Mouse (Mus musculus) lung, embryonic 14.5 days (tissue): Measurements from ENCODE around the gene Rpsa. TPM values are rescaled to one million over a fixed set of nuclear protein-coding genes. Genes with fewer than 3 reads are reported as not detected.

ENCODE experiments used
- ATAC-seq: fragments of 200-750 bp; cut with Nextera tagmentation; 2 replicates; pipeline ENCODE4 v1.8.0; 2017; ENCODE audit warnings: mild to moderate bottlenecking, moderate TSS enrichment, moderate library complexity; ENCODE audit not compliant: insufficient read depth
- DNase-seq: peaks from one replicate; pipeline ENCODE4 v3.0.0-alpha.2; 2015
- H3K27ac ChIP-seq: fragments of 300-500 bp; sonication (generic); 2 replicates; pipeline ENCODE4 v1.5.1; 2014; ENCODE audit warnings: low read depth, mild to moderate bottlenecking, moderate library complexity
- H3K27me3 ChIP-seq: fragments of 300-500 bp; sonication (generic); 2 replicates; pipeline ENCODE4 v1.6.1; 2014; ENCODE audit warnings: low read length, control low read depth; ENCODE audit not compliant: insufficient read depth
- H3K36me3 ChIP-seq: fragments of 300-500 bp; sonication (generic); 2 replicates; pipeline ENCODE4 v1.6.1; 2014; ENCODE audit warnings: control low read depth; ENCODE audit not compliant: insufficient read depth
- H3K4me1 ChIP-seq: fragments of 300-500 bp; sonication (generic); 2 replicates; pipeline ENCODE4 v1.6.1; 2014; ENCODE audit warnings: antibody characterized with exemption, control low read depth; ENCODE audit not compliant: insufficient read depth
- H3K4me2 ChIP-seq: fragments of 300-500 bp; sonication (generic); 2 replicates; pipeline ENCODE4 v1.6.1; 2014; ENCODE audit warnings: mild to moderate bottlenecking
- H3K4me3 ChIP-seq: fragments of 300-500 bp; sonication (generic); 2 replicates; pipeline ENCODE4 v1.5.1; 2014; ENCODE audit warnings: low read depth, low read length
- H3K9ac ChIP-seq: fragments of 300-500 bp; sonication (generic); 2 replicates; pipeline ENCODE4 v1.6.1; 2014
- H3K9me3 ChIP-seq: fragments of 300-500 bp; sonication (generic); 2 replicates; pipeline ENCODE4 v1.6.1; 2016; ENCODE audit warnings: low read depth, low read length, control low read depth
- CTCF ChIP-seq: IDR thresholded peaks from 2 replicates; pipeline ENCODE4 v1.5.1; 2016; ENCODE audit warnings: antibody characterized with exemption, low read depth
- WGBS: fragments of 180-500 bp; shearing (Covaris S2); extraction: QIAGEN DNeasy Blood & Tissue Kit; methylation state at CpG from one replicate; pipeline ENCODE4 v1.1.7; 2014; 5-methylcytosine and 5-hydroxymethylcytosine counted together
- polyA plus RNA-seq: library from polyadenylated mRNA; unstranded; fragments of >200 nt; fragmentation: Nextera tagmentation; extraction: Ambion mirVana; gene quantifications from 2 replicates; pipeline ENCODE4 v1.2.1, GENCODE M21; 2014

The Rpsa gene
- polyA plus RNA-seq, 1 experiment from 2014 or later = 2,170 TPM

- ATAC-seq = no peak
- no peak for TF ChIP-seq CTCF
- H3K4me1 ChIP-seq = no peaks in the 10 kb centered on the region
- H3K9ac ChIP-seq = no peak overlapping the region
- no peak overlapping the region for H3K27ac ChIP-seq
- H3K4me3 ChIP-seq = no peak overlapping the region
- 79% methylated on average over 11 of the region's 11 CpGs for WGBS
- H3K9me3 ChIP-seq = no peaks in the 10 kb centered on the region
- no peak for DNase-seq
- no peaks in the 10 kb centered on the region for H3K27me3 ChIP-seq
- H3K36me3 ChIP-seq = peaks cover 26% of the 10 kb centered on the region
- H3K4me2 ChIP-seq = no peak overlapping the region
Observed at GRCm38 (mm10) chr9:120135454-120135853, 8.0 kb downstream of the Rpsa start.

GRCm38 (mm10) chr9:120140652-120141051, 13.2 kb downstream of the Rpsa start:
- Histone ChIP-seq H3K27ac (no peak overlapping the region), H3K27me3 (no peaks in the 10 kb centered on the region), H3K36me3 (no peaks in the 10 kb centered on the region), H3K9ac (no peak overlapping the region), H3K9me3 (no peaks in the 10 kb centered on the region), H3K4me3 (no peak overlapping the region), H3K4me2 (no peak overlapping the region), H3K4me1 (no peaks in the 10 kb centered on the region)
- peak; percentile 95 for TF ChIP-seq CTCF
- DNase-seq (peak; percentile 91), ATAC-seq (peak; percentile 59; the same call in 1 of the 2 replicates)
- 9% methylated on average over 4 of the region's 4 CpGs for WGBS

GRCm38 (mm10) chr9:120144474-120144873, 17.0 kb downstream of the Rpsa start:
- TF ChIP-seq CTCF = no peak
- DNase-seq (no peak), ATAC-seq (no peak)
- Histone ChIP-seq H3K27me3 (no peaks in the 10 kb centered on the region), H3K9ac (no peak overlapping the region), H3K27ac (no peak overlapping the region), H3K36me3 (no peaks in the 10 kb centered on the region), H3K4me3 (no peak overlapping the region), H3K4me1 (no peaks in the 10 kb centered on the region), H3K4me2 (no peak overlapping the region), H3K9me3 (no peaks in the 10 kb centered on the region)
- 84% methylated on average over 13 of the region's 13 CpGs for WGBS

- H3K36me3 ChIP-seq = no peaks in the 10 kb centered on the region
- no peak within 1 kb of the TSS for H3K27ac ChIP-seq
- DNase-seq (no peak), ATAC-seq (no peak)
- TF ChIP-seq CTCF = no peak
- no peak within 1 kb of the TSS for H3K4me3 ChIP-seq
- no peaks in the 10 kb centered on the region for H3K9me3 ChIP-seq
- H3K9ac ChIP-seq = no peak within 1 kb of the TSS
- H3K4me1 ChIP-seq = no peaks in the 10 kb centered on the region
- 70% methylated on average over 11 of the region's 11 CpGs for WGBS
- no peak within 1 kb of the TSS for H3K4me2 ChIP-seq
- H3K27me3 ChIP-seq = no peaks in the 10 kb centered on the region
Observed at GRCm38 (mm10) chr9:120149222-120149828, 21.8 kb downstream of the Rpsa start, which contains the start of gene Mobp. Mobp (plus strand) TSS chr9:120149707.

GRCm38 (mm10) chr9:120151152-120151551, 23.7 kb downstream of the Rpsa start:
- H3K9ac ChIP-seq = no peak overlapping the region
- no peak overlapping the region for H3K4me3 ChIP-seq
- H3K36me3 ChIP-seq = no peaks in the 10 kb centered on the region
- no peak for DNase-seq
- TF ChIP-seq CTCF = no peak
- H3K27ac ChIP-seq = no peak overlapping the region
- 63% methylated on average over 5 of the region's 5 CpGs for WGBS
- no peaks in the 10 kb centered on the region for H3K4me1 ChIP-seq
- ATAC-seq = no peak
- no peaks in the 10 kb centered on the region for H3K27me3 ChIP-seq
- no peak overlapping the region for H3K4me2 ChIP-seq
- H3K9me3 ChIP-seq = no peaks in the 10 kb centered on the region

GRCm38 (mm10) chr9:120151906-120152399, 24.5 kb downstream of the Rpsa start:
- no peaks in the 10 kb centered on the region for H3K36me3 ChIP-seq
- no peak overlapping the region for H3K9ac ChIP-seq
- H3K27me3 ChIP-seq = no peaks in the 10 kb centered on the region
- DNase-seq (no peak), ATAC-seq (no peak)
- H3K4me3 ChIP-seq = no peak overlapping the region
- H3K27ac ChIP-seq = no peak overlapping the region
- 71% methylated on average over 12 of the region's 12 CpGs for WGBS
- H3K9me3 ChIP-seq = no peaks in the 10 kb centered on the region
- no peak overlapping the region for H3K4me2 ChIP-seq
- H3K4me1 ChIP-seq = no peaks in the 10 kb centered on the region
- TF ChIP-seq CTCF = no peak

GRCm38 (mm10) chr9:120158047-120158446, 30.6 kb downstream of the Rpsa start:
- no peak overlapping the region for H3K9ac ChIP-seq
- ATAC-seq = no peak
- 33% methylated on average over 4 of the region's 4 CpGs for WGBS
- no peaks in the 10 kb centered on the region for H3K36me3 ChIP-seq
- H3K27me3 ChIP-seq = no peaks in the 10 kb centered on the region
- no peak for DNase-seq
- no peak overlapping the region for H3K27ac ChIP-seq
- no peak overlapping the region for H3K4me2 ChIP-seq
- TF ChIP-seq CTCF = no peak
- H3K9me3 ChIP-seq = no peaks in the 10 kb centered on the region
- H3K4me1 ChIP-seq = no peaks in the 10 kb centered on the region
- H3K4me3 ChIP-seq = no peak overlapping the region
